Mouse (Mus musculus) erythroblast, embryonic 14.5 days (primary cell): Measurements from ENCODE around the gene Mrps2.

Source experiments
- GATA1 ChIP-seq: IDR thresholded peaks from 2 replicates; pipeline ENCODE4 v1.6.1; 2012; ENCODE audit warnings: low read length, inconsistent platforms, mixed read lengths
- TAL1 ChIP-seq: IDR thresholded peaks from 3 replicates; pipeline ENCODE4 v1.6.1; 2012; ENCODE audit warnings: low read length, inconsistent platforms, mixed read lengths

- no peak for TF ChIP-seq TAL1
- TF ChIP-seq GATA1: no peak
These were observed 2.9 kb upstream of the Mrps2 start for GRCm38 (mm10) chr2:28464919-28465318.
